Mouse (Mus musculus) spleen, adult 2 months (tissue): ENCODE results near the gene Cyld. TPM values are rescaled to one million over a fixed set of nuclear protein-coding genes. Genes with fewer than 3 reads are reported as not detected.
"Not testable (repeated sequence)": the region's sequence is repeated elsewhere in the genome, so short reads cannot be mapped to it uniquely, and the experiment has no call there.

Experiments used
- DNase-seq, 2 experiments: peaks; one replicate each; pipeline versions ENCODE4 v3.0.0 to v3.0.0-alpha.2; 2012 to 2021; ENCODE audit warnings: low spot score in 2 of 2, low read depth in 1 of 2
- H3K27ac ChIP-seq: fragments of 200-500 bp; 2 replicates; pipeline ENCODE4 v1.5.1; 2012; ENCODE audit warnings: low read length, inconsistent platforms; ENCODE audit not compliant: insufficient read depth
- H3K27me3 ChIP-seq: fragments of 200-500 bp; 2 replicates; pipeline ENCODE4 v1.6.1; 2012; ENCODE audit warnings: mild to moderate bottlenecking, moderate library complexity, low read length, inconsistent platforms; ENCODE audit not compliant: control insufficient read depth, insufficient read depth
- H3K36me3 ChIP-seq: fragments of 200-500 bp; 2 replicates; pipeline ENCODE4 v1.6.1; 2012; ENCODE audit warnings: mild to moderate bottlenecking, low read length, inconsistent platforms; ENCODE audit not compliant: control insufficient read depth, insufficient read depth
- H3K4me1 ChIP-seq: fragments of 200-500 bp; 2 replicates; pipeline ENCODE4 v1.6.1; 2011; ENCODE audit warnings: inconsistent platforms; ENCODE audit not compliant: control insufficient read depth, insufficient read depth, insufficient read length
- H3K4me3 ChIP-seq: fragments of 200-500 bp; 2 replicates; pipeline ENCODE4 v1.5.1; 2011; ENCODE audit warnings: mild to moderate bottlenecking, inconsistent platforms; ENCODE audit not compliant: insufficient read depth, insufficient read length; ENCODE audit errors: extremely low read depth
- CTCF ChIP-seq: fragments of 200-500 bp; IDR thresholded peaks from 2 replicates; pipeline ENCODE4 v1.5.1; 2011; ENCODE audit warnings: mild to moderate bottlenecking, inconsistent platforms; ENCODE audit not compliant: insufficient read depth, insufficient read length, insufficient replicate concordance; ENCODE audit errors: extremely low read depth
- POLR2A ChIP-seq: fragments of 200-500 bp; IDR thresholded peaks from 2 replicates; pipeline ENCODE4 v1.6.1; 2011; ENCODE audit warnings: low read depth, low read length, inconsistent platforms
- WGBS: fragments of 180-500 bp; shearing (Covaris S2); methylation state at CpG from one replicate; pipeline ENCODE4 v1.1.7; 2018; 5-methylcytosine and 5-hydroxymethylcytosine counted together
- polyA plus RNA-seq: library from polyadenylated mRNA; depleted of rRNA; stranded (reverse); fragments of >200 nt; gene quantifications from 2 replicates; pipeline ENCODE4 v1.2.3, GENCODE M21; 2012; rRNA removed

Cyld gene
- 10.1 and 10.3 TPM in 2 replicates for polyA plus RNA-seq

GRCm38 (mm10) chr8:88696721-88697641, at the start of gene Cyld:
TSS of gene Cyld (plus strand) at chr8:88697028.
- H3K27me3 ChIP-seq, result no peaks in the 10 kb centered on the region
- H3K4me3 ChIP-seq, result peak within 1 kb of the TSS; percentile 93
- TF ChIP-seq POLR2A, result peak; percentile 51
- TF ChIP-seq CTCF, result no peak
- H3K27ac ChIP-seq, result peak within 1 kb of the TSS; percentile 97
- H3K4me1 ChIP-seq, result peaks cover 17% of the 10 kb centered on the region; the same call in 1 of the 2 replicates
- peak; percentile 97 to 99 for DNase-seq
- H3K36me3 ChIP-seq, result no peaks in the 10 kb centered on the region
- WGBS, result under 1% methylated on average over 78 of the region's 80 CpGs

DNA sequence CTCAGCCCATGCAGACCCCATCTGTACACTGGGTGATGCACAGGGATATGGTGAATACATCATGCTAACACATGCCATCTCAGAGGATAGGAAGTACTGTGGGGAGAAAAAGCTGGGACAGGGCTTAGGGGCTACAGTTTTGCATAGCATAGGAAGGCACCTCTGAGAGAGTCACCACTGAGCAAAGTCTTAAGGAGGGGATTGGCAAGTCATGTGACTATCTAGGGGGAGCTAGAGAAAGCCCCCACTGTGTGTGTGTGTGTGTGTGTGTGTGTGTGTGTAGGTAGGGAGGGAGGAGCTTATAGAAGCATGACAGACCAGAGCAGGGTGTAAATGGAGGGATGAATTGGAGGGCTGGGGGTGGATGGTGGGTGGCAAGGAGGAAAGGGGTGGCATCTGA, 48.5 kb upstream of the Cyld start:
- DNase-seq, result no peak
- Histone ChIP-seq H3K4me1 (peaks cover 46% of the 10 kb centered on the region), H3K4me3 (no peak overlapping the region), H3K36me3 (no peaks in the 10 kb centered on the region), H3K27me3 (no peaks in the 10 kb centered on the region), H3K27ac (no peak overlapping the region)
- TF ChIP-seq CTCF (no peak), POLR2A (no peak)

DNA sequence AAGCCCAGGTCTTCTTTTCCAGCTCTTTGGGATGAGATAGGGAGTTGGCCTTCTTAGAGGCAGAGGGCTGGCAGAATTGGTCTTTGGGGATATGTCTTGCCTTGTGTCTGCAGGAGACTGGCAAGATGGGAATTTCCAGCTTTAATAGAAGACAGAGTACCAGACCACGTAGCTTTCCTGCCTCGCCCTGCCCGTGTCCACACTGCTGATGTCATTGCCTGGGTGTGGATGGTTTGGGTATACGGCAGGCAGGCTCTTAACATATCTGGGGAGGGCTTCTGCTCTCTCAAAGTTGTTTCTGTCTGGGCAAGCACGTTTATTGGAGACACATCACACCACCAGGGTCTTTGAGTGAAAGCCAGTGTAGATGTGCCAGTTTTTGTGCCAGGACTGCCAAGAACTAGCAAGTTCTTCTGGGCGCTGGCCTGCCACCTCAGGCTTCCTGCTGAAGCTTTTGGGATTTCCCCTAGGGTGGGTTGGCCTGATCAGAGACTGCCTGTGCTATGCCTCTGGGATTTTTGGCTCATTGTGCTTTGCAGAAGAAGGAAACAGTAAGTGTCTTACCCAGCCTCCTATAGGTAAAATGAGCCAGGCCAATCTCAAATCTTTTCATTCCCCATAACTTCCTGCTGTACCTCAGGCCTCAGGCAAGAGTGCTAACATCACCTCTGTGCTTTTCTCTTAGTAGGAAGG, 46.7 kb upstream of the Cyld start:
- H3K4me3 ChIP-seq, result no peak overlapping the region
- peaks cover 47% of the 10 kb centered on the region for H3K4me1 ChIP-seq
- TF ChIP-seq CTCF (no peak), POLR2A (no peak)
- no peak for DNase-seq
- no peak overlapping the region for H3K27ac ChIP-seq
- H3K36me3 ChIP-seq, result no peaks in the 10 kb centered on the region
- WGBS, result 57% methylated on average over 6 of the region's 6 CpGs
- H3K27me3 ChIP-seq, result no peaks in the 10 kb centered on the region

GRCm38 (mm10) chr8:88651122-88651521, 45.7 kb upstream of the Cyld start:
- H3K4me3 ChIP-seq, H3K36me3 ChIP-seq, DNase-seq, H3K27me3 ChIP-seq: not testable (repeated sequence)
- Histone ChIP-seq H3K27ac (peak overlapping the region; percentile 45; the same call in 1 of the 2 replicates), H3K4me1 (peaks cover 47% of the 10 kb centered on the region)
- 22% methylated on average over 4 of the region's 4 CpGs for WGBS

GRCm38 (mm10) chr8:88655334-88655733, 41.5 kb upstream of the Cyld start:
- Histone ChIP-seq H3K4me1 (peaks cover 22% of the 10 kb centered on the region; the same call in 1 of the 2 replicates), H3K27me3 (no peaks in the 10 kb centered on the region), H3K27ac (no peak overlapping the region), H3K4me3 (no peak overlapping the region), H3K36me3 (no peaks in the 10 kb centered on the region)
- no peak for TF ChIP-seq POLR2A
- no peak for TF ChIP-seq CTCF
- DNase-seq, result no peak

- no peak for DNase-seq
- TF ChIP-seq CTCF, result no peak
- TF ChIP-seq POLR2A, result no peak
These were observed 37.0 kb upstream of the Cyld start for GRCm38 (mm10) chr8:88659873-88660272.

More at GRCm38 (mm10) chr8:88659873-88660272, 37.0 kb upstream of the Cyld start:
- 76% methylated on average over 3 of the region's 3 CpGs for WGBS
- Histone ChIP-seq H3K4me3 (no peak overlapping the region), H3K27ac (no peak overlapping the region), H3K36me3 (no peaks in the 10 kb centered on the region), H3K27me3 (no peaks in the 10 kb centered on the region), H3K4me1 (peaks cover 6% of the 10 kb centered on the region; the same call in 1 of the 2 replicates)
